Mouse (Mus musculus): Measurements from ENCODE around the gene Auh. TPM values are rescaled to one million over a fixed set of nuclear protein-coding genes. Genes with fewer than 3 reads are reported as not detected.
A peak's percentile ranks its signal among the peaks of the same experiment; 100 is the strongest.

The Auh gene
- total RNA-seq, 1 experiment from 2014 or later: 38.2 TPM

- no peak for ATAC-seq (replicated peaks; ENCODE audit: low read depth, poor library complexity, severe bottlenecking)
Observed at GRCm38 (mm10) chr13:52883084-52883959, 46.2 kb downstream of the Auh start.

DNA sequence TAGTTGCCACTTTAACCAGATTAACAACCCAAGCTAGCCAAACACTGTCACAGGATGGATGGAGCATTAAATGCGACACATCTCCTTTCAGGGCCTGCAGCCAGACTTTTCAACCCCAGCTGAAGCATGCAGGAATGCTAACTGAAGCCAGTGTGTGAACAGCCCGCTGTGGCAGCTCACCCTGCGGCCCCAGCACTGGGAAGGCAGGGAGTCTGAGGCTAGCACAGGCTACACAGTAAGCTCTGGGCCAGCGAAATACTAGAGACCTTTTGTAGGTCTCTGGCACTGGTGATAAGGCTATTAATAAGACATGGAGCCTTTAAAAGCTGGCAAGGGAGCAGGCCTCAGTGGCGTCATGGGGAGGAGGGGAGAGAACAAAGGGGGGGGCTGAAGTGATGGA is 49.1 kb downstream of the Auh start:
- no peak for ATAC-seq (replicated peaks; ENCODE audit: low read depth, poor library complexity, severe bottlenecking)

- no peak for ATAC-seq (replicated peaks; ENCODE audit: low read depth, poor library complexity, severe bottlenecking)
Observed at GRCm38 (mm10) chr13:52879918-52880317, 49.6 kb downstream of the Auh start.

GRCm38 (mm10) chr13:52879291-52879690 is 50.2 kb downstream of the Auh start:
- no peak for ATAC-seq (replicated peaks; ENCODE audit: low read depth, poor library complexity, severe bottlenecking)

GRCm38 (mm10) chr13:52878823-52879222 is 50.7 kb downstream of the Auh start:
- no peak for ATAC-seq (replicated peaks; ENCODE audit: low read depth, poor library complexity, severe bottlenecking)

DNA sequence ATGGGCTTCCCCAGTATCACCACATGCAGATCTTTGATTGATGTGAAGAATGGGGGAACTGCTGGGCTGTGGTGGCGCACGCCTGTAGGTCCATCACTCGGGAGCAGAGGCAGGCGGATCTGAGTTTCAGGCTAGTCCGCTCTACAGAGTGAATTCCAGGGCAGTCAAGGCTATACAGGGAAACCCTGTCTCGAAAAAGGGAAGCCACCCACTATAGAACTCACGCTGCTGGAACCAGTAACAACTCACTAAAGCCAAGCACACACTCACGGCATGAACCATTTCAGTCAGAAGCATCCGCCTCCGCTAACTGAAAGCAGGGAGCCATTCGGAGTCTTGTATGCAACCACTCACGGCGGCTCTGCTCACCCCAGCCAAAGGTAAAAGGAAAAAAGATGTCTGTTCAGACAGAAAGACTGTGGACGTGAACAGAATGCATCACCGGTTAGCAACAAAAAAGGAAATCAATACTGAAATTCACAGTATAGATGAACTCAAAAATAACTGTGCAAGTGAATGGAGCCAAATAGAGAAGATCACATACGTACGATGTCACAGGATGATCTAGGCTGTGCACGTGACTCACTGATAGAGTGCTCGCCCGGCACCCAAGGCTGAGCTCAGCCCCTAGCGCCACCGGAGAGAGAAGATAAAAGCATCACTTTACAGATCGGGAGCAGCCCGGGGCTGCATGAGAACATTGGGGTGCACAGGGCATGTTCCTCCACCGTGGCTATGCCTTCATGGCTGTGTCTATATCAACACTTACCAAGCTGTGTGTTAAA is 53.7 kb downstream of the Auh start:
- ATAC-seq (replicated peaks; ENCODE audit: low read depth, poor library complexity, severe bottlenecking): no peak

- ATAC-seq (replicated peaks; ENCODE audit: low read depth, poor library complexity, severe bottlenecking): no peak
Observed at GRCm38 (mm10) chr13:52875089-52875488, 54.4 kb downstream of the Auh start.

GRCm38 (mm10) chr13:52874338-52874737 is 55.1 kb downstream of the Auh start:
- no peak for ATAC-seq (replicated peaks; ENCODE audit: low read depth, poor library complexity, severe bottlenecking)

- peak; percentile 47; the same call in 1 of the 2 replicates for ATAC-seq (replicated peaks; ENCODE audit: low read depth, poor library complexity, severe bottlenecking)
Observed at GRCm38 (mm10) chr13:52873923-52874322, 55.6 kb downstream of the Auh start.

DNA sequence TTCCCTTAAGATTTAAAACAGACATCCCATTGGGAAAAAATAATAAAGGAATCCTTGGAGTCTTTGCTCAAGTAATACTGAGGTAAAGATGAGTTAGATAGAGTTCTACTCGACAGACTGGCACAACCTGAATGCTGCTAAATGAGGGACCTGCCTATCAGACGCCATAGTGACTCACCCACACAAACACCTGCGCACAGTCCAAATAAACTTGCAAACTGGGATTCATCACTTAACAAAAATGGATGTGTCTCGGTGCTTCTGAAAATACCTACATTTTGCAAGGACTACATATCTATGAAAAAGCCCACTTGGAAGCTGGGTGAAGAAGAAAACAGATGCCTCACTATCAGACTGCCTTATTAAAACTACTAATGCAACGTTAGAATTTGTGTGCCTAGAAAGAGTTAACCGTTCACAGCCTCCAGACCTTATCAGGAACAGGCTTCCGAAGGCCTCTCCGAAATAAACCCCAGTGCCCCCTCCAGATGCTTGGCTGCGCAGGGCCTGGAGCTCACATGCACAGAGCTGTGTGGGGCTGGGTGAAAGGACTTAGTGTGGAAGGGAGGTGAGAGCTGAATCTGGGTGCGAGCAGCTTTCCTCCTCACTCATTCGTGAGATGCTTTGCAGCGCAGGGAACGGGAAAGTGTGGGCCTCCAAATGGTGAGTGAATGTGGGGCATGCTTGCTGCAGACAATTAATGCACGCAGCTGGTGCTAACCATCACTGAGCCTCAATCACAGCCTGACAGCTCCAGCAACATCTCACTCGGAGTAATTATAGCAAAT is 63.3 kb downstream of the Auh start:
- ATAC-seq (replicated peaks; ENCODE audit: low read depth, poor library complexity, severe bottlenecking): no peak

DNA sequence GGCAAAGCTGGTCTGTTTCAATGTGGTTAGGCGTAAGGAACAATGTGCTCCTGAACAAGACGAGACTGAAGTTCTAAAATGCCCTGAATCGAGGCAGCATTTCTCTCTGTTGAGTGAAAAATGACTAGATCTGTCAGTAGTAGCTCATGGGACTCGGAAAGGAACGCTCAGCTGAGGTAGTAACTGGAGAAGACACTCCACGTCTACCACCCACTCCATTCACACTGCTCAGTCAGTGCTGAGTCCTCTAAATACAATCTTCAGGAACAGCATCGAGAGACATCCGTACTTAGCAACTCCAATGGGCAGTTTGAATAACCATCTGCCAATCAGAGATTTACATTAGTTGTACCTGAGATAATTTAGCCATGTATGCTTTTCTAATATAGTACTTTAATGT is 66.0 kb downstream of the Auh start:
- ATAC-seq (replicated peaks; ENCODE audit: low read depth, poor library complexity, severe bottlenecking): no peak

DNA sequence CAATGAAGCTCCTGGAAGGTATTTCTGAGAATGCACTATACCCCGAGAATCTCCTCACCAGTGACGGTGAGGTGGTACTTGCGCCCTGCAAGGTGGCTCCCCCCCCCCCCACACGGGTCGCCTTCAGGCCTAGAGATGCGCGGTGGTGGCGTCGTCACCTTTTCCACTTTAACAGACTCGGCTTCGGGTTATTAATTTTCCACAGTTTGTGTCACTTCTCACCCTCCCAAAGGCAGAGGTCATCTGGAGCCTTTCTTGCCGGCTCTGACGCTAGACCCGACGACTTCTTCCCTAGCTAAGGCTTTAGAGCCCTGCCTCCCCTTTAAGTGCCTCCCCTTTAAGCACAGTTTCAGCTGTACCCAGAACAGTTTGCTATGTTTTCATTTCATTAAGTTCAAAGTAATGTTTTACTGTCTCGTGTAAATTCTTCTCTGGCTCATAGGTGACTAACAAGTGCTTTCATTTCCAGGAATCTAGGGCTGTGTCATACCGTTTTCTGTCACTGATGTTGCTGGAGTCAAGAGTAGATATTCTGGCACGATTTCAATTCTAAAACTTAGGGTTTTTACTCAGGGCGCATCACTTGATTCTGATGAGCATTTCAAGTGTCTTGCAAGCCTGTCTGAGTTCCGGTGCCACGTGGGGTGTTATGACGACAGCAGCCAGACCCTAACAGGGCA is 69.3 kb downstream of the Auh start:
- ATAC-seq (replicated peaks; ENCODE audit: low read depth, poor library complexity, severe bottlenecking): no peak

- ATAC-seq (replicated peaks; ENCODE audit: low read depth, poor library complexity, severe bottlenecking): no peak
Observed at GRCm38 (mm10) chr13:52859065-52859820, 70.2 kb downstream of the Auh start.

DNA sequence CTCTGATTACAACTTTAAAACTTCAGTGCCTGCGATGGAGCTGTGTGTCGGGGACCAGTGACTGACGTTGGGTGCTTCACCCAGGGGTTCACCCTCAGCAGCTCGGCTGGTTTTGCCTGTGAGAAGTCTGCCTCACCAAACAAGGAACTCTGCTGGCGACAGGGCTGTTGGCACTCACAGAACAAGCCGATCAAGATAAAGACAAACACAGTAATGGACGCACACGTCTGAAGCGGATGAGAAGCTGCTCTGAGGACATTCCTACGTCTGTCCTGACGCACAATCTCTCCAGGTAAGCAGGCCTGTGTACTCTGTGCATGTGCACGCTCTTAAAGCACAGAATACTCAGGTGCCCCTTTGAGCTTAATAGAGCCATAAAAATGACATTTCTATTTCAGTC is 71.1 kb downstream of the Auh start:
- ATAC-seq (replicated peaks; ENCODE audit: low read depth, poor library complexity, severe bottlenecking): no peak

GRCm38 (mm10) chr13:52857781-52858180 is 71.7 kb downstream of the Auh start:
- ATAC-seq (replicated peaks; ENCODE audit: low read depth, poor library complexity, severe bottlenecking): no peak

- no peak for ATAC-seq (replicated peaks; ENCODE audit: low read depth, poor library complexity, severe bottlenecking)
Observed at GRCm38 (mm10) chr13:52853536-52853935, 75.9 kb downstream of the Auh start.

GRCm38 (mm10) chr13:52851886-52852285 is 77.6 kb downstream of the Auh start:
- no peak for ATAC-seq (replicated peaks; ENCODE audit: low read depth, poor library complexity, severe bottlenecking)

DNA sequence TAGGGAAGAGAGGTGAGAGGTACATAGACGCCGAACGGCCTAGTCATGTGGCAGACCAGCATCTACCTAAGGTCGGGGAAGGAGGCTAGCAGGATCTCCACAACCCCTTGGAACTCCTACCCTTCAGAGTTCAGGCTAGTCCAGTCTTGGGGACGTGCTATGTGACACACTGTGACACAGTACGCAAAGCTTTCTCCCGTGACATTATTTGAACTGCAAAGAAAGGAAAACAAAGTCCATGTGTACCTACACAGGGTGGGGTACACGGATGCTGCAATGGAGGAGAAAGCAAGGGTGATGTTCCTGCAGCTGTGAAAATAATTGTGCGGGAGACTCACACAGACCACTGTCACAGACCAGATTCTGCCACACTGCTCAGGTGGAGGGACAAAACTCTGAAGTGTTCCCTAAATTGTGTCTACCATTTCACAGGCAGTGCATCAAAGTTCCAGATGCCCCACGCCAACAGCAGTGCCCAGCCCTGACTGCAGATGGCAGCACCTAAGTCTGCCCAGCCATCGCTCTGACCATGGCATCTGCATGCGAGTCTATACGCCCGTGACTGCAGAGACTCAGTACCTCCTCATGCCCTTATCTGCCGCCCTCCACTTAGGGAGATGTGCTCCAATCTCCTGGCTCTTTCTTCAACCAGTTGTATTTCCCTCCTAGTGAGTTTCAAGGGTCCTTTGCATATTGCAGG is 79.3 kb downstream of the Auh start:
- ATAC-seq (replicated peaks; ENCODE audit: low read depth, poor library complexity, severe bottlenecking): 0 out of 2 replicates have a peak, but pooled peaks have one; percentile 33

GRCm38 (mm10) chr13:52849394-52849801 is 80.1 kb downstream of the Auh start:
- ATAC-seq (replicated peaks; ENCODE audit: low read depth, poor library complexity, severe bottlenecking): no peak

All from common myeloid progenitor, adult 5-6 weeks (primary cell).